Mouse (Mus musculus): Measurements from ENCODE around the gene Alg14. TPM values are rescaled to one million over a fixed set of nuclear protein-coding genes. Genes with fewer than 3 reads are reported as not detected.

Alg14 gene
- polyA plus RNA-seq, 1 experiment from 2014 or later: 33.6 TPM

GRCm38 (mm10) chr3:121395588-121396295 is 104.2 kb downstream of the Alg14 start:
- 82% methylated on average over 16 of the region's 16 CpGs for WGBS

DNA sequence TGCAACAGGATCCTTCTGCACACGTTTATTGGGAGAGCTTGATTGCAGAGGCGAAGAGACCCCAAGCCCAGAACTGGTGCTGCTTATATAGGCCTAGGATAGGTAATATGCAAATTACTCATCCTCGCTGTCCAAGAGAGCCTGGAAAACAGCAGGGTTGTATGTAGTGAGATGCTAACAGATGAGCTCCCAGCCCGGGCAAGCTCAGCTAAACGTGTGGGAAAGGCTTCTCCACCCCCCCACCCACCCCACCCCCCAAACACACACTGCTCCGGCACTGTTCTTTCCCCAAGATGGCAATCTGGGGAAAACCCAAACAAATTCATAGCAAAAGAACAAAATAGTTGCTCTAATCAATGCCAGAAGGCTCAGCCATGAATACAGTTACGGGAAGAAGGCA is 105.0 kb downstream of the Alg14 start:
- Histone ChIP-seq H3K36me3 (no peaks in the 10 kb centered on the region), H3K4me2 (replicated peaks) (no peak overlapping the region), H3K4me3 (no peak overlapping the region), H3K9ac (no peak overlapping the region), H3K4me1 (peaks cover 26% of the 10 kb centered on the region; the same call in 1 of the 2 replicates), H3K27ac (peak overlapping the region; percentile 56), H3K9me3 (no peaks in the 10 kb centered on the region), H3K27me3 (no peaks in the 10 kb centered on the region)
- peak; percentile 58; the same call in 1 of the 2 replicates for ATAC-seq (ENCODE audit: insufficient number of reproducible peaks, insufficient read depth, low FRiP score, low TSS enrichment)
- 49% methylated on average over 7 of the region's 7 CpGs for WGBS

More at GRCm38 (mm10) chr3:121395588-121396295, 104.2 kb downstream of the Alg14 start:
- H3K9ac ChIP-seq: no peak overlapping the region
- peaks cover 29% of the 10 kb centered on the region for H3K4me1 ChIP-seq
- no peaks in the 10 kb centered on the region for H3K27me3 ChIP-seq
- no peak for ATAC-seq (ENCODE audit: insufficient number of reproducible peaks, insufficient read depth, low FRiP score, low TSS enrichment)
- H3K4me3 ChIP-seq: no peak overlapping the region
- H3K36me3 ChIP-seq: no peaks in the 10 kb centered on the region
- H3K9me3 ChIP-seq: no peaks in the 10 kb centered on the region
- H3K4me2 ChIP-seq (replicated peaks): no peak overlapping the region
- H3K27ac ChIP-seq: peak overlapping the region; percentile 56; the same call in 1 of the 2 replicates

DNA sequence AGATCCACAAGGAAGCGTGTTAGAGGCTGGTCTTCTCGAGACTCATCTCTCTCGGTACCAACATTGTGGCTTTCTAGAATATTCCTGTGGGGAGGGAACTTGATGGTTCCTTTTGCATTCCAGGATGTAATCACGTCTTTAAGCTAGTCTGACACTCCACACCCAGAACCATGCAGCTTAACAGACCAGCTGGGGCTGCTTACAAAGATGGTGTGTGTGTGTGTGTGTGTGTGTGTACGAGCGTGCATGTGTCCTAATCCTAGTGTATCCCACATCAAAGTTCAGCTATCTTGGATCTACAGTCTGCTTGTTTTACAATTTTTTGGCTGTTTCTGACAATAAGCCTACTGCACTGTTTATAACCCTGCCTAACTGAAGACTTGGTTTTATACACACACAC is 105.4 kb downstream of the Alg14 start:
- ATAC-seq (ENCODE audit: insufficient number of reproducible peaks, insufficient read depth, low FRiP score, low TSS enrichment): no peak
- no peaks in the 10 kb centered on the region for H3K36me3 ChIP-seq
- 58% methylated on average over 6 of the region's 6 CpGs for WGBS
- H3K4me1 ChIP-seq: peaks cover 22% of the 10 kb centered on the region; the same call in 1 of the 2 replicates
- H3K27me3 ChIP-seq: no peaks in the 10 kb centered on the region
- H3K4me3 ChIP-seq: no peak overlapping the region
- no peaks in the 10 kb centered on the region for H3K9me3 ChIP-seq
- no peak overlapping the region for H3K4me2 ChIP-seq (replicated peaks)
- peak overlapping the region; percentile 56 for H3K27ac ChIP-seq
- no peak overlapping the region for H3K9ac ChIP-seq

- Histone ChIP-seq H3K4me2 (replicated peaks) (no peak overlapping the region), H3K9me3 (no peaks in the 10 kb centered on the region), H3K27me3 (no peaks in the 10 kb centered on the region), H3K36me3 (no peaks in the 10 kb centered on the region), H3K4me3 (no peak overlapping the region), H3K4me1 (peaks cover 10% of the 10 kb centered on the region; the same call in 1 of the 2 replicates), H3K27ac (no peak overlapping the region), H3K9ac (no peak overlapping the region)
- ATAC-seq (ENCODE audit: insufficient number of reproducible peaks, insufficient read depth, low FRiP score, low TSS enrichment): no peak
- 79% methylated on average over 4 of the region's 4 CpGs for WGBS
Measured at GRCm38 (mm10) chr3:121401384-121401783, 109.8 kb downstream of the Alg14 start.

- WGBS: 86% methylated on average over 6 of the region's 6 CpGs
- H3K27ac ChIP-seq: no peak overlapping the region
- ATAC-seq (ENCODE audit: insufficient number of reproducible peaks, insufficient read depth, low FRiP score, low TSS enrichment): no peak
Measured at GRCm38 (mm10) chr3:121402096-121402495, 110.5 kb downstream of the Alg14 start.

DNA sequence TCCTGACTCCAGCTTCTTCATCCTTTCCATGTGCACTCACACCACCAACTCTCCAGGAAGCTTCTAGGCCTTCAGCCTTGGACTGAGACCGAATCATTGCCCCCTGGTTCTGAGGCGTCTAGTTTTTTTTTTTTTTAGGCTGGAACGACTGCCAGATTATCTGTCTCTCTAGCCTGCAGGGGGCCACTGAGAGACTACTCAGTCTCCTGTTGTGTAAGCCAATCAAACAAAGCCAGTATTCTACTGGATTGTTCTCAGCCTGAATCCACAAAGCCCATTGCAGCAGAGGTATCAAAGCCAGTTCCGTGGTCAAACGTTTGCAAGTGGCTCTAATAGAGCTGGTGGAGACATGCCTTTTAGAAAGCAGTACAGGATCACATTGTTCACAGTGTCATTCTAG is 111.9 kb downstream of the Alg14 start:
- Histone ChIP-seq H3K4me3 (no peak overlapping the region), H3K9me3 (no peaks in the 10 kb centered on the region), H3K36me3 (no peaks in the 10 kb centered on the region), H3K9ac (no peak overlapping the region), H3K4me2 (replicated peaks) (no peak overlapping the region), H3K4me1 (peaks cover 4% of the 10 kb centered on the region; the same call in 1 of the 2 replicates), H3K27me3 (no peaks in the 10 kb centered on the region), H3K27ac (no peak overlapping the region)
- no peak for ATAC-seq (ENCODE audit: insufficient number of reproducible peaks, insufficient read depth, low FRiP score, low TSS enrichment)
- 36% methylated on average over 5 of the region's 5 CpGs for WGBS

More at GRCm38 (mm10) chr3:121402096-121402495, 110.5 kb downstream of the Alg14 start:
- H3K4me2 ChIP-seq (replicated peaks): no peak overlapping the region
- H3K36me3 ChIP-seq: no peaks in the 10 kb centered on the region
- no peaks in the 10 kb centered on the region for H3K9me3 ChIP-seq
- peaks cover 2% of the 10 kb centered on the region; the same call in 1 of the 2 replicates for H3K4me1 ChIP-seq
- H3K4me3 ChIP-seq: no peak overlapping the region
- H3K9ac ChIP-seq: no peak overlapping the region
- no peaks in the 10 kb centered on the region for H3K27me3 ChIP-seq

DNA sequence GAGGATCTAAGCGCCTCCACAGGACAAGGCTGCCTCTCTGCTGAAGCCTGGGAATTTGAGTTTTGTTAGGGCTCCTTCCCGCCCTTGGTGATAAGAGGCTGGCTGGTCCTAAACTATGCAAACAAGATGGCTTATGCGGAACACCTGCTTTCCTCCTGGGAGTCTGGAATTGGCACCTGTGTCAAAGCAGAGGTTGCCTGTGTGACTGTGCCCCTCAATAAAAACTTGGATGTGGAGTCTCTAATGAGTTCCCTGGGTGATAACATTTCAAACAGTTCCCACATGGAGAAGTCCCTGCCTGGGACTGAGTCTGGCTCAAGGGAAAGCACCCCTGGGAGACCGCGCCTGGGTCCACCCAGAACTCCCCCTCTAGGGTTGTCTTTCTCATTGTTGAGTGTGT is 113.5 kb downstream of the Alg14 start:
- Histone ChIP-seq H3K4me3 (no peak overlapping the region), H3K36me3 (no peaks in the 10 kb centered on the region), H3K27ac (no peak overlapping the region), H3K4me2 (replicated peaks) (no peak overlapping the region), H3K9ac (no peak overlapping the region), H3K9me3 (no peaks in the 10 kb centered on the region), H3K4me1 (peaks cover 4% of the 10 kb centered on the region; the same call in 1 of the 2 replicates), H3K27me3 (no peaks in the 10 kb centered on the region)
- ATAC-seq (ENCODE audit: insufficient number of reproducible peaks, insufficient read depth, low FRiP score, low TSS enrichment): no peak
- 85% methylated on average over 5 of the region's 5 CpGs for WGBS

DNA sequence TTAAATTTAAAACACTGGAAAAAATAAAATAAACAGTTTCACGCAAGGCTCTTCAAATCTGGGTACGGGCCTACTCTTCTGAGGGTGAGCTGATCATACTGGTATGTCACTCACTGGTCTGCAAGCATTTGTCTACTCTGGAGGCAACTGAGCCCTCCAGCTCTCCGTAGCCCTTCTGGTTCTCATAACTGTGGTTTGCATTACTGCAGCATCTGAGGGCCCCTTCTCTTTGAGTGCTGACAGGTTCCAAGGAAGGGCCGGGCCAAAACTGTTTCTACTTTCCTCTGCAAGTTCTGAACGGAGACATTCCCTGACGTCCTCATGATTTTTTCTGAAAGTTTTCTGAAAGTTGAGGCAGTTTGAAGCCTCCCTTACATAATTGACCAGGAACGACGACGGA is 115.8 kb downstream of the Alg14 start:
- no peaks in the 10 kb centered on the region for H3K9me3 ChIP-seq
- WGBS: 39% methylated on average over 9 of the region's 9 CpGs
- no peak for ATAC-seq (ENCODE audit: insufficient number of reproducible peaks, insufficient read depth, low FRiP score, low TSS enrichment)

DNA sequence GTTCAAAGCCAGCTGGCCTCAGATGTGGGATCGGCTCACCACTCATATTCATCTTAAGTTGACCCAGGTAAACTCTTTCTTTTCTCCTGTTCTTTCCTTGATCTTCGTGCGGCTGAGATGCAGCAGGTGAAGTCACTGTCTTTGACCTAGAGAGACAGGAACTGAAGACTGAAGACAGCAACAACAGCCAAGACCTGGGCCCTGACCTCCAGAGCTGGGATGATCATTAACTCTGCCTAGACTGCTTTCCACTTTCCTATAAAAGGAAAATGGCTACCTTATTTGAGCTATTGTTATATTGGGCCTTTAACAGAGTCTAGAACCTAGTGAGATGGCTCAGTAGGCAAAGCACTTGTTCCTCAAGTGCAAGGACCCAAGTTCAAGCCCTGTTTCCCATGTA is 116.8 kb downstream of the Alg14 start:
- H3K27ac ChIP-seq: no peak overlapping the region
- H3K4me1 ChIP-seq: peaks cover 4% of the 10 kb centered on the region; the same call in 1 of the 2 replicates
- H3K27me3 ChIP-seq: no peaks in the 10 kb centered on the region
- no peaks in the 10 kb centered on the region for H3K36me3 ChIP-seq
- no peak overlapping the region for H3K4me3 ChIP-seq
- H3K9me3 ChIP-seq: no peaks in the 10 kb centered on the region
- no peak for ATAC-seq (ENCODE audit: insufficient number of reproducible peaks, insufficient read depth, low FRiP score, low TSS enrichment)
- no peak overlapping the region for H3K4me2 ChIP-seq (replicated peaks)
- 87% methylated on average over 3 of the region's 3 CpGs for WGBS
- H3K9ac ChIP-seq: no peak overlapping the region

More for the DNA sequence above, 115.8 kb downstream of the Alg14 start:
- Histone ChIP-seq H3K4me2 (replicated peaks) (no peak overlapping the region), H3K36me3 (no peaks in the 10 kb centered on the region), H3K4me3 (no peak overlapping the region), H3K27me3 (no peaks in the 10 kb centered on the region), H3K4me1 (peaks cover 4% of the 10 kb centered on the region; the same call in 1 of the 2 replicates), H3K9ac (no peak overlapping the region), H3K27ac (peak overlapping the region; percentile 66; the same call in 1 of the 2 replicates)

GRCm38 (mm10) chr3:121411450-121411849 is 119.9 kb downstream of the Alg14 start:
- peaks cover 4% of the 10 kb centered on the region; the same call in 1 of the 2 replicates for H3K4me1 ChIP-seq
- WGBS: 83% methylated on average over 6 of the region's 6 CpGs
- H3K36me3 ChIP-seq: no peaks in the 10 kb centered on the region
- H3K9ac ChIP-seq: no peak overlapping the region
- ATAC-seq (ENCODE audit: insufficient number of reproducible peaks, insufficient read depth, low FRiP score, low TSS enrichment): no peak
- H3K9me3 ChIP-seq: no peaks in the 10 kb centered on the region
- H3K4me3 ChIP-seq: no peak overlapping the region
- H3K27me3 ChIP-seq: no peaks in the 10 kb centered on the region
- no peak overlapping the region for H3K4me2 ChIP-seq (replicated peaks)
- no peak overlapping the region for H3K27ac ChIP-seq
